Comparison of ENCODE assay signal across 27 mouse cellular contexts in the genomic region with DNA sequence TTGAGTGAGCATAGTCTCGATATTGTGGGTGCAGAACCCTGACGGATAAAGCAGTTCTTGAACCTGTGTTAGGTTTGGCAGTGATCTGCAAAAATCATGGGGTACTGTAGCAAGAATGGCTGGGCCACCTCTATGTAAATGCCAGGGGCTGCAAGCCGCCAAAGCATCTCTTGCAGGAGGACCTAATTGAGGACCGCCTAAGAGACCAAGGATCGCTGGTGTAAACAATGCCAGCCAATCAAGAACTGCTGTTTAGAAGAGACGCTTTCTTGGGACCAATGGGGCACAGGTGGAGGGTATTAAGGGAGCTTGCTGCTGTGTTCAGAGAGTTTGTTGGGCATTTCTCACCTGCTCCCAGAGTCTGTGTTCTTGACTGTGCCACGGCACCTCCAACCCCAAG.
"Had no signal": no experiment of that assay in that cellular context is flagged by ENCODE, and none has a peak within 500 bp of the region (broad histone marks: within the 10 kb centered on the region; RNA-seq: fewer than 3 reads in every experiment).

No protein-coding gene starts in this region.

- H3K36me3 ChIP-seq: heart, embryonic 10.5 days; heart, embryonic 12.5 days; hindbrain, embryonic 10.5 days; hindbrain, embryonic 12.5 days; intestine, embryonic 15.5 days; limb, embryonic 13.5 days; limb, embryonic 15.5 days; liver, embryonic 12.5 days had no signal

- H3K27ac ChIP-seq: gastrocnemius, adult 2 months; heart, embryonic 10.5 days; hindbrain, embryonic 10.5 days; hindbrain, embryonic 12.5 days; hindbrain, embryonic 14.5 days; intestine, embryonic 15.5 days; layer of hippocampus, adult 2 months; left cerebral cortex, adult 2 months; limb, embryonic 13.5 days; limb, embryonic 15.5 days; liver, embryonic 12.5 days; liver, embryonic 14.5 days had no signal

- H3K27me3 ChIP-seq: heart, embryonic 12.5 days; hindbrain, embryonic 12.5 days; intestine, embryonic 15.5 days; limb, embryonic 13.5 days; limb, embryonic 15.5 days; liver, embryonic 12.5 days had no signal

- DNase-seq: gastrocnemius, adult 2 months; gastrocnemius, postnatal 10 days; gastrocnemius, postnatal 25 days; heart, adult 18-20 months; heart, postnatal 10 days; heart, postnatal 4 days; kidney, adult 18-20 months; kidney, adult 8-10 months; kidney, postnatal 10 days; kidney, postnatal 25 days; kidney, postnatal 4 days; left cerebral cortex, postnatal 4 days had no signal

- H3K9me3 ChIP-seq: heart, embryonic 10.5 days; heart, embryonic 12.5 days; hindbrain, embryonic 10.5 days; hindbrain, embryonic 12.5 days; intestine, embryonic 15.5 days; limb, embryonic 15.5 days; liver, embryonic 12.5 days had no signal

- ATAC-seq: hindbrain, embryonic 16.5 days; inflammation-experienced regulatory T-cells, adult 6 months; intestine, embryonic 15.5 days; intestine, postnatal 0 days; liver, embryonic 12.5 days had no signal

- H3K4me2 ChIP-seq: heart, embryonic 12.5 days; hindbrain, embryonic 12.5 days; hindbrain, embryonic 14.5 days; intestine, embryonic 15.5 days; limb, embryonic 13.5 days; limb, embryonic 15.5 days; liver, embryonic 12.5 days had no signal

- H3K4me3 ChIP-seq: gastrocnemius, adult 2 months; heart, embryonic 10.5 days; heart, embryonic 12.5 days; hindbrain, embryonic 10.5 days; hindbrain, embryonic 12.5 days; intestine, embryonic 15.5 days; layer of hippocampus, adult 2 months; left cerebral cortex, adult 2 months; limb, embryonic 13.5 days; limb, embryonic 15.5 days; liver, embryonic 12.5 days had no signal

- H3K4me1 ChIP-seq: heart, embryonic 10.5 days; heart, embryonic 12.5 days; hindbrain, embryonic 10.5 days; hindbrain, embryonic 12.5 days; intestine, embryonic 15.5 days; liver, embryonic 12.5 days had no signal

- H3K9ac ChIP-seq: heart, embryonic 12.5 days; hindbrain, embryonic 12.5 days; hindbrain, embryonic 14.5 days; intestine, embryonic 15.5 days; limb, embryonic 13.5 days; limb, embryonic 15.5 days; liver, embryonic 12.5 days; liver, embryonic 14.5 days had no signal
